Mouse (Mus musculus): ENCODE measurements around the gene Thg1l.

Gene Thg1l

GRCm38 (mm10) chr11:45955127-45955627, at the start of gene Thg1l:
Gene Thg1l (minus strand): TSS chr11:45955494.
- DNase-seq = peak; percentile 92 to 94

DNA sequence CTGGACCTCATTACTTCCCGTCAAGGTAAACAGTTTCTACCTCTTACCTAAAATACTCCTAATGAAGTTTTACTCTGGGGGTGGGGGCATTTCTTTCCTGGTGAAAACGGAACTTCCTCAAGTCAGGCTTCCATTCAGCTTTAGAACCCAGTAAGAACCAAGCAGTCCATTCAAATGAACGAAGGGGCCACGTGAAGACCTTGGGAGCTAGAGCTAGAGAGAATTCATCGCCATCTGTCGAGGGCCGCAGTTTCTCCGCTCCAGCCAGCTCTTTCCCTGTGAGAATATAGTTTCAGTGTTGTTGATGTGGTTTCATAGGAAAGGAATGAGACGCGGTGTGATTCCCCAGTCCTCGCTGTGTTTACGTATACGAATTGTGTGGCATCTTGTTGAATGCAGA, 36.8 kb upstream of the Thg1l start:
- no peak for DNase-seq

- peak; percentile 43 to 55 for DNase-seq
These were observed 36.3 kb upstream of the Thg1l start for GRCm38 (mm10) chr11:45991604-45992003.

GRCm38 (mm10) chr11:45980893-45981253, 25.6 kb upstream of the Thg1l start:
- DNase-seq = no peak

- DNase-seq = peak; percentile 20 to 29
These were observed 24.9 kb upstream of the Thg1l start, which contains the start of gene Sox30 for GRCm38 (mm10) chr11:45979946-45980892. Gene Sox30 (plus strand): TSS chr11:45980310.

GRCm38 (mm10) chr11:45976061-45976460, 20.8 kb upstream of the Thg1l start:
- DNase-seq = no peak

DNA sequence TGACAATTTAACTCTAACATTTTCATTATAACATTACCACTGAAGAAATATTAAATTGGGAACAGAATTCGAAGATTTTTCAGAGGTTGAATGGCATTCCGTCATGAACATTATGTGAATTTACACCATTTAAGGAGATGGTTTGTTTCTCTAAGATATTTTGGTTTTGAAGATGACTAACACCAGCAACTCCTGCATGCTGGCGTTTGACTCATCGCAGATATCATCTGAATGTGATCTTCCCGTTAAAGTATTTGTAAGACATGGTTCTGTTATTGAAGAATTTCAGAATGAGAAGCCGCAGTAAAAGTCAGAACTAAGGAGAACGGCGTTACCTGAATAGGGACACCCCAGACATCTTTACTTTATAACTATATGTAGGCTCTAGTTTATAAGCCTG, 19.2 kb upstream of the Thg1l start:
- DNase-seq = no peak

- no peak for DNase-seq
These were observed 18.3 kb upstream of the Thg1l start for GRCm38 (mm10) chr11:45973635-45974034.

DNA sequence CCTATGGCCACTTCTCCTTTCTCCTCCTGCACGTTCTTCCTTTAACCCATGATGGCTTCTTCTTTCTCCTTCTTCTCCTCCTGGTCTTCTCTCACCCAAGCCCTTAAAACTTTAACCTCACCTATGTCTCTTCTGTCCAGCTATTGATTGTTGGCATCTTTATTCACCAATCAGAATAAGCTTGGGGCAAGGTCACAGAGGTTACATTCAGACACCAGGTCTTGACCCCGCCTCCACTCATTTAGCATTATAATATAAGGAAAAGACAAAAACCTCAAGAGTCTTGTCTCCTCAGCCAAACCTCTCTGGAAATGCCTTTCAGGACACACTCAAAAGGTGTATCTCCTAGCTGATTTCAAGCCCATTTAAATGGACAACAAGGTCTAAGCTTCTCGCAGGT, 13.2 kb upstream of the Thg1l start:
- DNase-seq = no peak

GRCm38 (mm10) chr11:45966896-45967295, 11.6 kb upstream of the Thg1l start:
- DNase-seq = no peak

GRCm38 (mm10) chr11:45960003-45960402, 4.7 kb upstream of the Thg1l start:
- no peak for DNase-seq

DNA sequence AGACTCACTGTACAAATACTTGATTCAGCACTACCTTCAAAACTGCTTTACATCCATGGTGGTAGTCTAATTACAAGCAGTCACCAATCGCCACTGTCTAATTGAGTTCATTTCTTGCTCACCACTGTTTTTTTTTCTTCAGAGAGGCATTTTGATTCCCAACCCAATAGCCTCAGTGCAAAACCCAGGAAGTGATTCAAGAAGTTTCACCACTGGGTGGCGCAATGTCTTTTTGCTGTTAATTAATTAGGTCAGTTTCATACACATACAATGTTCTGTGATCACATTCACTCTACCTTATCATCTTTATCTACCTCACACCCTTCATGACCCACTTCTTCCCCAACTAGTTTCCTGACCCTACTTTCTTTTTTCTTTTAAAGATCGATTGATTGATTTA, 4.3 kb upstream of the Thg1l start:
- no peak for DNase-seq

GRCm38 (mm10) chr11:45947491-45947890, 7.8 kb downstream of the Thg1l start:
- DNase-seq = no peak

GRCm38 (mm10) chr11:45946796-45947195, 8.5 kb downstream of the Thg1l start:
- no peak for DNase-seq

- DNase-seq = peak; percentile 93 to 94
These were observed 10.6 kb downstream of the Thg1l start, which contains the start of gene Lsm11 for GRCm38 (mm10) chr11:45944643-45945156. Gene Lsm11 (minus strand): TSS chr11:45944935.

- no peak for DNase-seq
These were observed 11.2 kb downstream of the Thg1l start for GRCm38 (mm10) chr11:45943891-45944642.

- no peak for DNase-seq
These were observed 12.1 kb downstream of the Thg1l start for GRCm38 (mm10) chr11:45943108-45943705.

GRCm38 (mm10) chr11:45942281-45942680, 13.0 kb downstream of the Thg1l start:
- DNase-seq = no peak

DNA sequence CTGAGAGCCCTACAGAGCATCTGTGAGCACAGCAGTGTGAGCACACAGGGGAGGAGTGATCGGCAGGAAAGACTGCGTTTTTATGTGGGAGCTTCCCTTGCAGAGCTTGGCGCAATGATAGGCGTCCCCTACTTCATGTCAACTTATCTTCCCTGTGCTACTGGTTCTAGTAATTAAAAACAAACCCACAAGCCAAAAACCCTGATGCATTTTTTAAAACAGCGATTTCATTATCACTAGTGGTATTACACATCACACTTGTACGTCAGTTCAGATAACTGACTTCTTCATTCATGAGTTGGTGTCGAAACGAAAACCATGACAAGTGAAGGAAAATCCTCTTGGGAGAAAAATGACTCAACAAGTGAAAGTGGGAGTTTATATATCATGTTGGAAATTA, 16.4 kb downstream of the Thg1l start:
- no peak for DNase-seq

- no peak for DNase-seq
These were observed 17.8 kb downstream of the Thg1l start for GRCm38 (mm10) chr11:45937478-45937877.

- DNase-seq = no peak
These were observed 22.5 kb downstream of the Thg1l start for GRCm38 (mm10) chr11:45932771-45933170.

GRCm38 (mm10) chr11:45929541-45929940, 25.8 kb downstream of the Thg1l start:
- DNase-seq = no peak

GRCm38 (mm10) chr11:45927456-45927855, 27.8 kb downstream of the Thg1l start:
- DNase-seq = no peak
